Mouse (Mus musculus): Measurements from ENCODE around the gene Sugt1.

Gene Sugt1

DNA sequence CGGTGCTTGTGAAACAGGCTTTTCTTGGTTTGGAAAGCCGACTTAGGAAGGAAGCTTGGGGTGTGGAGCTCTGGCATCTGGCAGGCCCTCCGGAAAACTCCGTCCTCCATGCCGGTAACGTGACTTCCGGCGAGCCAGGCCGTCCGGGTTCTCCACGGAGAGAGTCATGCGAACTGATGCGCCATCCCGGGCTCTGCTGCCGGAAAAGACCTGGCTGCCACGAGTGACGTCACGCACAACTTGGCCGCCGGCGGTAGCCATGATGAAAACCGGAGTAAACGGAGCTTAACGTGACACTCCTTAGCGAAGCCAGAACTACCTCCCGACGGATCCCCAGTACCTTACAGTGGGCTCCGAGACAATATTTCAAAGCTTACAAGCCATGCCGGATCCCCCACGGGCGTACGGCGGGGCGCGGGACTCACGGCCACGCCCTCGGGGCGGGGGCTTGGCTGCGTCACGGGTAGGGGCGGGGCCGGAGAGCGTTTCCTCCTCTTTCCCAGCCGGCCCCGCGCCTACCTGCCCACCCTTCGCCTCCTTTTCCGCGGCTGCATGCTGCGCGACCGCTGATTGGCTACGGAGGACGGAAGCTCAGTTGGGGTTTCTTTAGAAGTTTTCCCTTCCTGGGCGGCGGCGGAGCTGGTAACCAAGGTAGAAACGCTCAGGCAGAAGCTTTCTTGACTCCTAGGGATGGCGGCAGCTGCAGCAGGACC, at the start of gene Sugt1:
Gene Sugt1, plus strand, starts transcription at position 553 of the 713 bp plus-strand sequence.
- DNase-seq (ENCODE audit: low read depth, low spot score): peak; percentile 93

DNA sequence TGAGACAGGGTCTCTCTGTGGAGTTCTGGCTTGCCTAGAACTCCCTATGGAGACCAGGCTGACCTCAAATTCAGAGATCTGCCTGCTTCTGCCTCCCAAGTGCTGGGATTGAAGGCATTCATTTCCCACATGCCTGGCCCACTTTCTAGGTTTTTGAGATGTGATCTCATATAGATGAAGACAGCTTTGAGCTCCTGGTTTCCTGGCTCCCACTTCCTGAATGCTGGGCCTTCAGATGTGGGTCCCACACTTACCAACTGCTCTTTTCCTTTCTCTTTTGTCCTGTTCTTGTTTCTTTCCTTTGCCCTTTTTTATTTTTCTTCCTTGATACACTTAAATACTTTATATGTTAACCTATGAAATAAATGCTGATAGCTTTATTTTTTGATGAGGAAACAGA, 49.6 kb upstream of the Sugt1 start:
- no peak for DNase-seq (ENCODE audit: low read depth, low spot score)

DNA sequence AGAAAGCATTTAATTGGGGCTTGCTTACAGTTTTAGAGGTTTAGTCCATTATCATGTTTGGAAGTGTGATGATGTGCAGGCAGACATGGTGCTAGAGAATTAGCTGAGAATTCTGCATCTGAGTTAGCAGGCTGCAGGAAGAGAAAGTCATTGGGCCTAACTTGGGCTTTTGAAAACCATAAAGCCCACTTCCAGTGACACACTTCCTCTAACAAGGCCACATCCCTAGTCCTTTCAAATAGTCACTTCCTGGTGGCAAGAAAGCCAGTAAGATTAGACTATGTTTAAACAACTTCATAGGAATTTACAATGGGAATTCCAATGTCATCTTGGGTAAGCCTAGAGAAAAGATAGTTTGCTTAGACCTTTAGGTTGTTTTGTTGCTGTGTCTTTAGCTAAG, 45.9 kb upstream of the Sugt1 start:
- DNase-seq (ENCODE audit: low read depth, low spot score): no peak

- DNase-seq (ENCODE audit: low read depth, low spot score): no peak
These were observed 38.1 kb upstream of the Sugt1 start for GRCm38 (mm10) chr14:79549343-79549742.

DNA sequence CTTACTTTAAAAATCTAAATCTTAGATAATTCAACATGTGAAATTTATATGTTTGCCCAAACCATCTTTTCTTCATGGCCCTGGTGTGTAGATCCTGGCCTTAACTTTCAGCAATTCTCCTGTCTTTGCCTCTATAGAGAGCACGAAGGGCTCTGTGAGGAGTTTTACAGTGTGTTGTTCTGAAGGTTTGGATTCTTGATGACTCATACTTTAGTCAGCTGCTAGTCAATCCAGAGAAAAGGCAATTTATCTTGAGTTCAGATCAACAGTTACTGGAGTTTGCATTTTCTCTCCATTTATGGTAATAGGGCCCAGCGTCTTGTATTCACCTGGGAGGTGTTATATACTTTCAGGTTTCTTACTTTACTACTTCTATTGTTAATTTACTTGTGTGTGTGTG, 35.6 kb upstream of the Sugt1 start:
- DNase-seq (ENCODE audit: low read depth, low spot score): no peak

- DNase-seq (ENCODE audit: low read depth, low spot score): no peak
These were observed 34.6 kb upstream of the Sugt1 start for GRCm38 (mm10) chr14:79552854-79553253.

- DNase-seq (ENCODE audit: low read depth, low spot score): no peak
These were observed 29.7 kb upstream of the Sugt1 start for GRCm38 (mm10) chr14:79557796-79558195.

- DNase-seq (ENCODE audit: low read depth, low spot score): peak; percentile 28
These were observed 24.7 kb upstream of the Sugt1 start for GRCm38 (mm10) chr14:79562745-79563144.

DNA sequence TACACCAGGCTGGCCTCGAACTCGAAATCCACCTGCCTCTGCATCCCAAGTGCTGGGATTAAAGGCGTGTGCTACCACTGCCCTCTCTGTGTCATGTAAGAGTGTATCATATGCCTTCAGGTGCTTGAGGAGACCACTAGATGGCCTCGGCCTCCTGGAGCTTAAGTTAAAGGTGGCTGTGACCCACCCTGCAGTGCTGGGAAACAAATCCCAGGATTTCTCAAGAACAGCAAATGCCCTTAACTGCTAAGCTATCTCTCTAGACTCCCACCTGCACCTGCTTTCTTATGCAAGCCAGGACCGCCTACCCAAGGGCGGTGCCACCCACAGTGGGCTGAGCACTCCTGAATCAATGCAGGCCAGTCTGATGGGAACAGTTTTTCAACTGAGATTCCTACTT, 22.7 kb upstream of the Sugt1 start:
- DNase-seq (ENCODE audit: low read depth, low spot score): no peak

- DNase-seq (ENCODE audit: low read depth, low spot score): no peak
These were observed 13.9 kb upstream of the Sugt1 start for GRCm38 (mm10) chr14:79573482-79574191.

- DNase-seq (ENCODE audit: low read depth, low spot score): no peak
These were observed 13.1 kb upstream of the Sugt1 start for GRCm38 (mm10) chr14:79574361-79574760.

DNA sequence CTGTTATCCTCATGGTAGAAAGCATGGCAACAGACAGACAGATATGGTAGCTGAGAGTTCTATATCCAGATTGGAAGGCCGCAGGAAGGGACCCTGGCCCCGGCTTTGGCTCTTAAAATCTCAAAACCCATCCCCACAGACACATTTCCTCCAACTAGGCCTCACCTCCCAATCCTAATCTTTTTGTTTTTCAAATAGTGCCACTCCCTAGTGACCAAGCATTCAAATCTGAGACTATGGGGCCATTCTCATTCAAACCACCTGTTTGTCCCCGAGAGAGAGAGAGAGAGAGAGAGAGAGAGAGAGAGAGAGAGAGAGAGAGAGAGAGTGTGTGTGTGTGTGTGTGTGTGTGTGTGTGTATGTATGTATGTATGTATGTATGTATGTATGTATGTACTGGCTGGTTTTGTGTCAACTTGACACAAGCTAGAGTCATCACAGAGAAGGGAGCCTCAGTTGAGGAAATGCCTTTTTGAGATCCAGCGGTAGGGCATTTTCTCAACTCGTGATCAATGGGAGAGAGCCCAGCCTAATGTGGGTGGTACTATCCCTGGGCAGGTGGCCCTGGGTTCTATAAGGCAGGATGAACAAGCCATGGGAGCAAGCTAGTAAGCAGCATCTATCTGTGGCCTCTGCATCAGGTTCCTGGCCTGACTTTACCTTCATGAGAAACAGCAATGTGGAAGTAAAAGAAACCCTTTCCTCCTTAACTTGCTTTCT, 3.8 kb upstream of the Sugt1 start:
- DNase-seq (ENCODE audit: low read depth, low spot score): no peak

- DNase-seq (ENCODE audit: low read depth, low spot score): no peak
These were observed 872 bp upstream of the Sugt1 start for GRCm38 (mm10) chr14:79586499-79587138.

DNA sequence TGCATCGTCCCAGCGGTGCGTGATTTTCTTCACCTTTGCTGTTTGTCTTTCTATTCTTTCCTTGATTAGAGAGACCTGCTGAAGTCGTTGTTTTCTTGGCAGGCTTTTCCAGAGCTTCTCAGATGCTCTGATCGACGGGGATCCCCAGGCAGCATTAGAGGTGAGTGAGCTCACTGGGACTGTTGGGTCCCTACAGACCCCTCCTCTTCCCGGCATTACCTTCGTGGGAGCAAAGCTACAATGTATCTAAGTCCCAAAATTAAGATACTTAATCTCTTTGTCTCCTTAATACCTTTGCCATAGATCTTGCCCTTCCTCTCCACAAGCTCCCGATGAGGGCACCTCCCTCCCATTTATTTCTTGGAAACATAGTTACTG, 350 bp downstream of the Sugt1 start:
- DNase-seq (ENCODE audit: low read depth, low spot score): no peak

- no peak for DNase-seq (ENCODE audit: low read depth, low spot score)
These were observed 1.1 kb downstream of the Sugt1 start for GRCm38 (mm10) chr14:79588534-79588951.

DNA sequence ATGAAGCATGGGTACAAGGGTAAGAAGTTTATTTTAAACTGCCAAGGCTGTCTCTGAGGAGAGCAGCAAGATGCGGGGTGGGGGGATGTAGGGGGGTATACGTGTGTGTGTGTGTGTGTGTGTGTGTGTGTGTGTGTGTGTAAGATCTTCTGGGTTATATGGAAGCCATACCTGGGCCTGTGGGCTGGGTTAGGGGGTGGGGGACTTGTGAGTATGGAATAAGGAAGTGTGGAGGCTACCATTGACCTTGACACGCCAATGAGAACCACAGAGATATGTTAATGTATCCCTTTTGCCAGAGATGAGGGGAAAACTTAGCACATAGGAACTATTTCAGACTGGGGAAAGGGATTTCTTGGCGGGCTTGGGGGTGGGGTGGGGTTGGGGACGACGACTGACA, 1.9 kb downstream of the Sugt1 start:
- DNase-seq (ENCODE audit: low read depth, low spot score): no peak

- DNase-seq (ENCODE audit: low read depth, low spot score): no peak
These were observed 3.4 kb downstream of the Sugt1 start for GRCm38 (mm10) chr14:79590916-79591315.

DNA sequence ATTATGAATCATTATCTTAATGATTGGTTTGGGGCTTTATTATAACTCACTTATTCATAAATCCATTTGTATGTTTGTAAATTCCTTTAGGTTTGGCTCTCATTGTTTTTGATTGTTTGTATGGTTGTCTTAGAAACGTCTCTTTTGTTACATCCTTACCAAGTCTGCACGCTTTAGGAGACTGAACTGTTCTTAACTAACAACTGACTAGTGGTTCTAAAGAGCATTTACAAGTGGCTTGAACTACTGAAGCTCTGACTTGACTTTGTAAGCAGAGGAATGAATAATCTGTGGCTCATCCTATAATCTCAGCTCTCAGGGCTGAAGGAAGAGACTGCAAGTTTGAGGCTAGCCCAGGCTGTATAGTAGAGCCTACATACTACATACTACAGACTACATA, 4.1 kb downstream of the Sugt1 start:
- DNase-seq (ENCODE audit: low read depth, low spot score): no peak

GRCm38 (mm10) chr14:79594069-79594468, 6.6 kb downstream of the Sugt1 start:
- no peak for DNase-seq (ENCODE audit: low read depth, low spot score)

GRCm38 (mm10) chr14:79596602-79597001, 9.1 kb downstream of the Sugt1 start:
- DNase-seq (ENCODE audit: low read depth, low spot score): no peak

GRCm38 (mm10) chr14:79605881-79606280, 18.4 kb downstream of the Sugt1 start:
- no peak for DNase-seq (ENCODE audit: low read depth, low spot score)

DNA sequence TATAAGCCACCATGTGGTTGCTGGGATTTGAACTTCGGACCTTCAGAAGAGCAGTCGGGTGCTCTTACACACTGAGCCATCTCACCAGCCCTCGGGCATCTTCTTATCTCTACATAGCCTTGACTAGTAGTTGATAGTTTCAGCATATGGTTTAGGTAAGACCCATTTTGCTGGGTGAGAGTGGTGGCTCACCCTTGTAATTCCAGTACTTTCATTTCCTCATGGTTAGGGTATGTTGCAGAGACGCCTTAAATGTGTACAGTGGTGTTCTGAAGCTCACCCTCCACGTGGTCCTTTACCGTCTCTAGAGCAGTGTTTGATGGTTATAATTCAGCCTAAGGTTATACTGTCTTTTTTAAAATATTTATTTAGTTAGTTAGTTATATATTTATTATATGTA, 18.9 kb downstream of the Sugt1 start:
- DNase-seq (ENCODE audit: low read depth, low spot score): no peak
